Mouse (Mus musculus): Measurements from ENCODE around the gene Nap1l1. TPM values are rescaled to one million over a fixed set of nuclear protein-coding genes. Genes with fewer than 3 reads are reported as not detected.

The Nap1l1 gene
- polyA plus RNA-seq, 1 experiment, result 20.0 TPM

DNA sequence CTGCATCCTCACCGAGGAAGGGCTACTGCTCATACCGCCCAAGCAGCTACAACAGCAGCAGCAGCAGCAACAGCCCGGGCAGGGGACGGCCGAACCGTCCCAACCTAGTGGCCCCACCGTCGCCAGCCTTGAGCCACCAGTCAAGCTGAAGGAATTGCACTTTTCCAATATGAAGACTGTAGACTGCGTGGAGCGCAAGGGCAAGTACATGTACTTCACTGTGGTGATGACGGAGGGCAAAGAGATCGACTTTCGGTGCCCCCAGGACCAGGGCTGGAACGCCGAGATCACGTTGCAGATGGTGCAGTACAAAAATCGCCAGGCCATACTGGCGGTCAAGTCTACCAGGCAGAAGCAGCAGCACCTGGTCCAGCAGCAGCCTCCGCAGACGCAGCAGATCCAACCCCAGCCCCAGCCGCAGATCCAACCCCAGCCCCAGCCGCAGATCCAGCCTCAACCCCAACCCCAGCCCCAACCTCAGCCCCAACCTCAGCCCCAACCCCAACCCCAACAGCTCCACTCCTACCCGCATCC lies 34.0 kb downstream of the Nap1l1 start:
- H3K36me3 ChIP-seq (ENCODE audit: control insufficient read depth, insufficient read depth, low read length), result no peaks in the 10 kb centered on the region
- WGBS, result under 1% methylated on average over 23 of the region's 23 CpGs
- H3K4me3 ChIP-seq (ENCODE audit: control insufficient read depth, insufficient read depth, low read length), result peak overlapping the region; percentile 60
- peaks cover 31% of the 10 kb centered on the region for H3K4me1 ChIP-seq (replicated peaks; ENCODE audit: control insufficient read depth, insufficient read depth, low read length)
- no peaks in the 10 kb centered on the region for H3K27me3 ChIP-seq (ENCODE audit: control insufficient read depth, insufficient read depth, low read length)
- peak overlapping the region; percentile 9 for H3K27ac ChIP-seq (ENCODE audit: control insufficient read depth, insufficient read depth, low read length)
- TF ChIP-seq POLR2A (IDR thresholded peaks at IDR 0.05; ENCODE audit: control insufficient read depth, extremely low read depth, insufficient read depth, low read length, poor library complexity), result no peak
- no peak for TF ChIP-seq CTCF (IDR thresholded peaks at IDR 0.05; ENCODE audit: borderline replicate concordance, control insufficient read depth, extremely low read depth, insufficient read depth, low read length, poor library complexity)
- peak; percentile 47 for DNase-seq

DNA sequence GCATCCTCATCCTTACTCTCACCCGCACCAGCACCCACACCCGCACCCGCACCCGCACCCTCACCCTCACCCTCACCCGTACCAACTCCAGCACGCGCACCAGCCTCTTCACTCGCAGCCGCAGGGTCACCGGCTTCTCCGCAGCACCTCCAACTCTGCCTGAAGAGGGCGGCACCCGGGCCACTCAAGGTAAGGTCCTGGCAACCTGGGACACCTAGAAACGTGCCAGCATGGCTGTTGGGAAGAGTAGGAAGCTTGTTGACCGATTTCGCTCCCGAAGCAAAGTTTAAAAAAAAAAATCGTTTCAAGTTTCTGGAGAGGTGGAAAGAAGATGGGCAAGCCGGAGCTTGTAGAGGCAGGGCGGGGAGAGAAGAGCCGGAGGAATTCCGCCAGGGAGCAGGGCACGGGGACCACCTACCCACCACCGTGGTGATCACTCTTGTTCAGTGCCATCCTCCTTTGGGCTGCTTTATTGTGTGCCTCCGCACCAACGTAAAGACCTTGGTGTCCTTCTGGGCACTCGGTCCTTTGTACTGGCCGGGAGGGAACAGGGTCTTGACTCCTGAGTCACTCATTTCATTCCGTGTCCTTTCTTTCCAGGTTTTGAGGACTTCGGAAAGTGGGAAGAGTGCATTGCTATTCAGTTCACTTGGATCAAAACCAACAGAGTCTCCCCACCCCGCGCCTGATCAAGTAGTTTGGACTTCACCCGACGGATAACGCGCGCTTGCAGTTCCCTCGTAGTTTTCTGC lies 34.6 kb downstream of the Nap1l1 start:
- 10% methylated on average over 37 of the region's 38 CpGs for WGBS
- peak overlapping the region; percentile 60 for H3K4me3 ChIP-seq (ENCODE audit: control insufficient read depth, insufficient read depth, low read length)
- H3K27ac ChIP-seq (ENCODE audit: control insufficient read depth, insufficient read depth, low read length), result peak overlapping the region; percentile 5; the same call in 1 of the 2 replicates
- TF ChIP-seq POLR2A (IDR thresholded peaks at IDR 0.05; ENCODE audit: control insufficient read depth, extremely low read depth, insufficient read depth, low read length, poor library complexity), result 0 out of 2 replicates have a peak, but pooled peaks have one; percentile 20
- peak; percentile 64; the same call in 1 of the 2 replicates for TF ChIP-seq CTCF (IDR thresholded peaks at IDR 0.05; ENCODE audit: borderline replicate concordance, control insufficient read depth, extremely low read depth, insufficient read depth, low read length, poor library complexity)
- H3K4me1 ChIP-seq (replicated peaks; ENCODE audit: control insufficient read depth, insufficient read depth, low read length), result peaks cover 31% of the 10 kb centered on the region
- DNase-seq, result peak; percentile 85
- no peaks in the 10 kb centered on the region for H3K36me3 ChIP-seq (ENCODE audit: control insufficient read depth, insufficient read depth, low read length)
- H3K27me3 ChIP-seq (ENCODE audit: control insufficient read depth, insufficient read depth, low read length), result no peaks in the 10 kb centered on the region

DNA sequence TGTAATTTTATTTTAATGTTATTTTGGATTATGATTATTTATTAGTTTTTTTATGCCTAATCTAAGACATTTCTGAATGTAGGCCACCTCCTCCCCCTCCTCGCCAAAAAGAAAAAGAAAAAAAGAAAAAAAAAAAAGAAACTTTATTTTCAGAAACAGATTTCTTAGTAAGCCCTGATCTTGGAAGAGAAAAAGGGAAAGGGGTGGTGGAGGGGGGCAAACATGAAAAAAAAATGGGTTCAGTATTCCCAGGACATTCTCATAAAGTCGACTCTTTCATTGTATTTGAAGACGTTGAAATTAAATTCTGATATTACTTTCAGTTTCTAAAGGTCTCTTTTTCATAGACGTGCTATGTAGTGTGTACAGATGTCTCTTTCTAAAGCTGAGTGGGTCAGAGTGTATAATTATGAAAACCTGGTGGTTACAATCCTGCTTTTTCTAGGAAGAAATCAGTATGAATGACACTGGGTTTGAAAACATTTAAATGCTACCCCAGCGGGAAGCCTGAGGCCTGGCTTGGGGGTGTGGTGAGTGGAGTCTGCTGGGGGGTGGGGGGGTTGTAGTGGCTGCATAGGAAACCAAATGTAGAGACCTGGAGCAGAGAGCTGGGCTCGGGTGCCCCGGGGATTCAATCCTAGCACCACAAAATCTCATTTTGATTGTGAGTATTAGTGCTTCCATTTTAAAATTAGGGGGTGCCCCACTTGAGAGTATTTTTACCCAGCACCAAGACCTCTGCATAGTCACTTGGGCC lies 35.5 kb downstream of the Nap1l1 start:
- no peaks in the 10 kb centered on the region for H3K36me3 ChIP-seq (ENCODE audit: control insufficient read depth, insufficient read depth, low read length)
- H3K27me3 ChIP-seq (ENCODE audit: control insufficient read depth, insufficient read depth, low read length), result no peaks in the 10 kb centered on the region
- no peak overlapping the region for H3K4me3 ChIP-seq (ENCODE audit: control insufficient read depth, insufficient read depth, low read length)
- no peak overlapping the region for H3K27ac ChIP-seq (ENCODE audit: control insufficient read depth, insufficient read depth, low read length)
- no peak for DNase-seq
- WGBS, result 42% methylated on average over 7 of the region's 7 CpGs
- no peak for TF ChIP-seq CTCF (IDR thresholded peaks at IDR 0.05; ENCODE audit: borderline replicate concordance, control insufficient read depth, extremely low read depth, insufficient read depth, low read length, poor library complexity)
- peaks cover 31% of the 10 kb centered on the region for H3K4me1 ChIP-seq (replicated peaks; ENCODE audit: control insufficient read depth, insufficient read depth, low read length)

DNA sequence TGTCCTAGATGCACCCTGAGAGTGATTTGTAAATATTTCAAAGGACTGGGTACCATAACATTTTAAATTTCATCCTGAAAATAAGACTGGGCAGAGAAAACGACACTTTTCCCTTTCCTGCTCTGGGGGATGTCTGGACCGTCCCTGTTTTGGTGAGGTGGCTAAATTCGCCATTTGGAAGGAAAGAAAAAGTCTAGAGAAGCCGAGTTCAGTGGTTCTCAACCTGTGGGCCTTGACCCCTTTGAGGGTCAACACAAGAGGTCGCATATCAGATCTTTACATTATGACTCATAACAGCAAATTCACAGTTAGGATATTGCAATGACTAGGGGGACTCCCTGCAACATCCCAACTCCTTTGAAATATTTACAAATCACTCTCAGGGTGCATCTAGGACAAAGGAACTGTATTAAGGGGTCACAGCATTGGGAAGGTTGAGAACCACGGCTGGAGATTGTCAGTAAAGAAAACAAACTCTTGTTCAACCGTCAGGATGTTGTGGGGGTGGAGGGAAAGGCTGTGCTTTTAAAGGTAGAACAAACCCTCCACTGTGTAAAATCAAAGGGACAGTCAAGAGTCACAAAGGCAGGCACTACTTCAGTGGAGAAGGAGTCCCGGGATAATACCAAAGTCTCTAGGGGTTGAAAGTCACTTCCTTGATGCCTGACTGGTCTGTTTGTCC lies 36.2 kb downstream of the Nap1l1 start:
- no peaks in the 10 kb centered on the region for H3K36me3 ChIP-seq (ENCODE audit: control insufficient read depth, insufficient read depth, low read length)
- no peaks in the 10 kb centered on the region for H3K27me3 ChIP-seq (ENCODE audit: control insufficient read depth, insufficient read depth, low read length)
- H3K4me3 ChIP-seq (ENCODE audit: control insufficient read depth, insufficient read depth, low read length), result no peak overlapping the region
- 65% methylated on average over 8 of the region's 8 CpGs for WGBS
- H3K4me1 ChIP-seq (replicated peaks; ENCODE audit: control insufficient read depth, insufficient read depth, low read length), result peaks cover 31% of the 10 kb centered on the region
- TF ChIP-seq POLR2A (IDR thresholded peaks at IDR 0.05; ENCODE audit: control insufficient read depth, extremely low read depth, insufficient read depth, low read length, poor library complexity), result no peak
- no peak for TF ChIP-seq CTCF (IDR thresholded peaks at IDR 0.05; ENCODE audit: borderline replicate concordance, control insufficient read depth, extremely low read depth, insufficient read depth, low read length, poor library complexity)
- no peak for DNase-seq
- no peak overlapping the region for H3K27ac ChIP-seq (ENCODE audit: control insufficient read depth, insufficient read depth, low read length)

DNA sequence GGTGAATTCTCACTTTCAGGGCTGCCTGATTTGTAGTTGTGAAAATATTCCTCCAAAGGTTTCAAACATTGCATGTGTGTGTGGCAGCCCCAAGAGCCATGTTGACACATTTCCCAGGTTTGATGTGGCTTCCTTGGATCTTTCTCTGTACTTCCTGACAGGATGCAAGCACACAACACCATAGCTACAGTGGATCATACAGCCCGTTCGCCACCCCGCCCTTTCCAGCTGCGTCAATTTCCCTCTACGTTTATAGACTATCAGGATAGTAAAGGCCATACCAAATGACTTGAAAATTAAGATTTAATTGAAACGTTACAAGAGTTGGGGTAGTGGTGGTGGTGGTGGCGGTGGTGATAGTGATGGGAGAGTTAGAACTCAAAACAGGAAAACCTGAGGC lies 37.0 kb downstream of the Nap1l1 start:
- Histone ChIP-seq H3K36me3 (ENCODE audit: control insufficient read depth, insufficient read depth, low read length) (no peaks in the 10 kb centered on the region), H3K27ac (ENCODE audit: control insufficient read depth, insufficient read depth, low read length) (no peak overlapping the region), H3K27me3 (ENCODE audit: control insufficient read depth, insufficient read depth, low read length) (no peaks in the 10 kb centered on the region), H3K4me3 (ENCODE audit: control insufficient read depth, insufficient read depth, low read length) (no peak overlapping the region), H3K4me1 (replicated peaks; ENCODE audit: control insufficient read depth, insufficient read depth, low read length) (peaks cover 31% of the 10 kb centered on the region)
- no peak for DNase-seq
- 74% methylated on average over 7 of the region's 7 CpGs for WGBS
- TF ChIP-seq POLR2A (IDR thresholded peaks at IDR 0.05; ENCODE audit: control insufficient read depth, extremely low read depth, insufficient read depth, low read length, poor library complexity), result no peak
- no peak for TF ChIP-seq CTCF (IDR thresholded peaks at IDR 0.05; ENCODE audit: borderline replicate concordance, control insufficient read depth, extremely low read depth, insufficient read depth, low read length, poor library complexity)

DNA sequence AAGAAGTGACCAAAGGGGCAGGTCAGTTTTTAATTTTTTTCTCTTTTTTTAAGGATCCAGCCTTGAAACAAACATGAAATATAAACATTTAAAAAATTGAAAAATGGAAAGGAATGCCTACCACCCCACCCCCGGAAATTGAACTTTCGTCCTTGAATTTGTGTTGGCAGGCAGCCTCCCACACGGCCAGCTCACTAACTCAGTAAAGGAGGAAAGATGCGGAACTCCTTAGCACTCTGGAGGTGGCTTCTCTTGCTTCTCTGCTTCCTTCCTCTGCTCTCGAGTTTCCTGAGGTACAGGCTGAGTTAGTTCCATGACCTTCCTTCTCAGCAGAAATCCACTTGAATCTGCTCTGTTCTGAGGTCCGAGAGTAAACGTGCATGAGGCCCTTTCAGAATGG lies 37.8 kb downstream of the Nap1l1 start:
- Histone ChIP-seq H3K36me3 (ENCODE audit: control insufficient read depth, insufficient read depth, low read length) (no peaks in the 10 kb centered on the region), H3K27me3 (ENCODE audit: control insufficient read depth, insufficient read depth, low read length) (no peaks in the 10 kb centered on the region), H3K27ac (ENCODE audit: control insufficient read depth, insufficient read depth, low read length) (no peak overlapping the region), H3K4me1 (replicated peaks; ENCODE audit: control insufficient read depth, insufficient read depth, low read length) (peaks cover 35% of the 10 kb centered on the region), H3K4me3 (ENCODE audit: control insufficient read depth, insufficient read depth, low read length) (no peak overlapping the region)
- no peak for TF ChIP-seq CTCF (IDR thresholded peaks at IDR 0.05; ENCODE audit: borderline replicate concordance, control insufficient read depth, extremely low read depth, insufficient read depth, low read length, poor library complexity)
- no peak for TF ChIP-seq POLR2A (IDR thresholded peaks at IDR 0.05; ENCODE audit: control insufficient read depth, extremely low read depth, insufficient read depth, low read length, poor library complexity)
- 24% methylated on average over 7 of the region's 7 CpGs for WGBS
- DNase-seq, result no peak

Data from thymus, adult 2 months (tissue).